8 mouse cellular contexts compared by ENCODE assay signal in the genomic region with DNA sequence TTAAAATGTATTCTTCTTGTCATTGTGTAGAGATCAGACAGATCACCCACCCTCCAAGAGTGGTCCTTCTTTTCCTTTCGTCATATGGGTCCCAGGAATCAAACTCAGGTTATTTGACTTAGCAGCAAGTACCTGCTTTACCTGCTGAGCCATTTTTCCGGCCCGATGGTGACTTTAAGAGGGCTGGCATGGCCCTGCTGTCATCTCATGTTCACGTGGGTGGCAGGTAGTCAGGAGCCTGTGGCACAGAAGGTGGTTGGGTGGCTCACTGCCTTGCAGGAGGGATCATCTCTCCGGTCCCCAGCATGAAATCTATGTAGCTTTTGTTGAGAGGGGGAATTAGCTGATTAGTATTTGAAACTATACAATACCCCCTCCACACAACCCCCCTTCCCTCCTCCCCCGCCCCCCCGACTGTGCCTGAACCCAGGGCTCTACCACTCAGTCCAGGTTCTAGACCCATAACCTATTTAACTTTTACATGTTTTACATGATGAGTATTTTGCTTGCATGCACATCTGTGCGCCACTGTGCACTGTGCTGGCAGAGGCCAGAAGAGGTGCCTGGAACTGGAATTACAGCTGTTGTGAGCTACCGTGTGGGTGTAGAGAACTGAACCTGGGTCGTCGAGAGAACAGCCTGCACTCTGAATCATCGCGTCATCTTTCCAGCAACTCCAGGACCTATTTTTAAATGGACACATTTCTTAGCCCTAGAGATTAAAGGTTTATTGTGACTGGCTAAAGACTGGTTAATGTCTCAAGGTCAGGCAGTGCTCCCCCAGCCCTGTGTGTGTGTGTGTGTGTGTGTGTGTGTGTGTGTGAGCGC. TPM values are rescaled to one million over a fixed set of nuclear protein-coding genes. Genes with fewer than 3 reads are reported as not detected.
DNase-seq lines count a peak whose midpoint lies in the region; ATAC-seq and TF ChIP-seq lines count a peak whose summit lies in the region.

No protein-coding gene starts in this region.

- no peaks in the 10 kb centered on the region for H3K9me3 ChIP-seq in intestine, embryonic 16.5 days (ENCODE audit: control insufficient read depth, low read length)

- TF ChIP-seq CTCF in thymus, adult 2 months (IDR thresholded peaks at IDR 0.05; ENCODE audit: borderline replicate concordance, control insufficient read depth, extremely low read depth, insufficient read depth, low read length, poor library complexity), result no peak

- DNase-seq in cerebellum, adult 9-11 months, result peak; percentile 47
- DNase-seq in cerebellum, adult 18-20 months, result no peak
- peak; percentile 26 for DNase-seq in thymus, adult 2 months
- no peak for DNase-seq in thymus, postnatal 25 days
- DNase-seq in skeletal muscle tissue, adult 2 months (ENCODE audit: low read depth, low spot score), result peak; percentile 58
- no peak for DNase-seq in adipocyte (ENCODE audit: low spot score)
- DNase-seq in Muller cell, postnatal 12 days (ENCODE audit: inconsistent ontology term), result no peak

- peaks cover 13% of the 10 kb centered on the region for H3K36me3 ChIP-seq in thymus, adult 2 months (ENCODE audit: control insufficient read depth, insufficient read depth, low read length)
- H3K36me3 ChIP-seq in intestine, embryonic 16.5 days (ENCODE audit: control insufficient read depth, insufficient read depth, low read length), result peaks cover 4% of the 10 kb centered on the region; the same call in 1 of the 2 replicates

- H3K27me3 ChIP-seq in thymus, adult 2 months (ENCODE audit: control insufficient read depth, insufficient read depth, low read length), result no peaks in the 10 kb centered on the region
- no peaks in the 10 kb centered on the region for H3K27me3 ChIP-seq in intestine, embryonic 16.5 days (replicated peaks; ENCODE audit: control insufficient read depth, insufficient read depth, low read length)

- peak; percentile 41 for ATAC-seq in intestine, embryonic 16.5 days

- no peak overlapping the region for H3K4me3 ChIP-seq in thymus, adult 2 months (ENCODE audit: control insufficient read depth, insufficient read depth, low read length)
- peak overlapping the region; percentile 89 for H3K4me3 ChIP-seq in intestine, embryonic 16.5 days (ENCODE audit: low read length)

- peaks cover 42% of the 10 kb centered on the region for H3K4me1 ChIP-seq in thymus, adult 2 months (replicated peaks; ENCODE audit: control insufficient read depth, insufficient read depth, low read length)
- H3K4me1 ChIP-seq in intestine, embryonic 16.5 days (ENCODE audit: control insufficient read depth, insufficient read depth, low read length), result peaks cover 9% of the 10 kb centered on the region

- 72% methylated on average over 14 of the region's 14 CpGs for WGBS in thymus, adult 2 months
- 57% methylated on average over 14 of the region's 14 CpGs for WGBS in intestine, embryonic 16.5 days

- peak overlapping the region; percentile 19; the same call in 1 of the 2 replicates for H3K27ac ChIP-seq in thymus, adult 2 months (ENCODE audit: control insufficient read depth, insufficient read depth, low read length)
- H3K27ac ChIP-seq in intestine, embryonic 16.5 days (ENCODE audit: low read length), result no peak overlapping the region

- peak overlapping the region; percentile 47 for H3K4me2 ChIP-seq in intestine, embryonic 16.5 days (ENCODE audit: low read depth, low read length)

- no peak for TF ChIP-seq POLR2A in thymus, adult 2 months (IDR thresholded peaks at IDR 0.05; ENCODE audit: control insufficient read depth, extremely low read depth, insufficient read depth, low read length, poor library complexity)

- peak overlapping the region; percentile 88 for H3K9ac ChIP-seq in intestine, embryonic 16.5 days (ENCODE audit: low read depth, low read length)

RNA-seq across cellular contexts. Expression of a gene that starts 0.6 kb away (rescaled TPM):
- 196 and 226 TPM in 2 replicates for polyA plus RNA-seq in thymus, adult 2 months (2012; rRNA removed)
- polyA plus RNA-seq in intestine, embryonic 16.5 days (2015; fragmentation: Nextera tagmentation; extraction: Ambion mirVana), result 146 and 155 TPM in 2 replicates

RNA-seq across cellular contexts. Expression of a gene that starts 8.0 kb away (rescaled TPM):
- 1,774 and 1,821 TPM in 2 replicates for polyA plus RNA-seq in thymus, adult 2 months (2012; rRNA removed)
- 462 and 467 TPM in 2 replicates for polyA plus RNA-seq in intestine, embryonic 16.5 days (2015; fragmentation: Nextera tagmentation; extraction: Ambion mirVana)

RNA-seq across cellular contexts. Expression of a gene that starts 15.3 kb away (rescaled TPM):
- 36.8 and 42.8 TPM in 2 replicates for polyA plus RNA-seq in thymus, adult 2 months (2012; rRNA removed)
- polyA plus RNA-seq in intestine, embryonic 16.5 days (2015; fragmentation: Nextera tagmentation; extraction: Ambion mirVana), result 62.6 and 65.0 TPM in 2 replicates

RNA-seq across cellular contexts. Expression of a gene that starts 51.1 kb away (rescaled TPM):
- 0.38 TPM in 1 of 2 replicates, not detected in the other for polyA plus RNA-seq in thymus, adult 2 months (2012; rRNA removed)
- polyA plus RNA-seq in intestine, embryonic 16.5 days (2015; fragmentation: Nextera tagmentation; extraction: Ambion mirVana), result 3.6 and 10.1 TPM in 2 replicates

Comparison
In these comparisons a context has a peak if more than half of its experiments do, and no peak if none do; other contexts are left out.
1. DNase-seq: peak in cerebellum, adult 9-11 months (single experiment), thymus, adult 2 months (single experiment) and skeletal muscle tissue, adult 2 months (single experiment); none in cerebellum, adult 18-20 months (0 of 2), thymus, postnatal 25 days (single experiment), adipocyte (single experiment) and Muller cell, postnatal 12 days (single experiment).